Mouse (Mus musculus): ENCODE measurements around the gene Ticam1.
"Not testable (repeated sequence)": the region's sequence is repeated elsewhere in the genome, so short reads cannot be mapped to it uniquely, and the experiment has no call there.

Ticam1 gene

GRCm38 (mm10) chr17:56262645-56263094 is 13.9 kb downstream of the Ticam1 start:
- DNase-seq: no peak

GRCm38 (mm10) chr17:56261166-56261565 is 15.4 kb downstream of the Ticam1 start:
- DNase-seq: no peak

GRCm38 (mm10) chr17:56259301-56260037 is 17.1 kb downstream of the Ticam1 start:
- DNase-seq: no peak

- DNase-seq: not testable (repeated sequence)
Measured at GRCm38 (mm10) chr17:56258812-56259211, 17.8 kb downstream of the Ticam1 start.

GRCm38 (mm10) chr17:56258269-56258668 is 18.3 kb downstream of the Ticam1 start:
- DNase-seq: not testable (repeated sequence)

- DNase-seq: peak; percentile 55 to 56
Measured at GRCm38 (mm10) chr17:56257181-56257894, 19.2 kb downstream of the Ticam1 start.

GRCm38 (mm10) chr17:56256239-56256881 is 20.2 kb downstream of the Ticam1 start, which contains the start of gene Fem1a:
Gene Fem1a, plus strand, starts transcription at chr17:56256810.
- DNase-seq: peak; percentile 95 to 99

- DNase-seq: peak; percentile 98 to 99
Measured at GRCm38 (mm10) chr17:56255863-56256238, 20.7 kb downstream of the Ticam1 start.

- DNase-seq: peak in 1 of 2 experiments; percentile 22
Measured at GRCm38 (mm10) chr17:56255429-56255828, 21.2 kb downstream of the Ticam1 start.

- peak in 1 of 2 experiments; percentile 5 for DNase-seq
Measured at GRCm38 (mm10) chr17:56254695-56255094, 21.9 kb downstream of the Ticam1 start.

GRCm38 (mm10) chr17:56251136-56251829 is 25.3 kb downstream of the Ticam1 start:
- peak; percentile 59 to 89 for DNase-seq

- DNase-seq: no peak
Measured at GRCm38 (mm10) chr17:56245608-56246007, 31.0 kb downstream of the Ticam1 start.

- peak; percentile 68 to 89 for DNase-seq
Measured at GRCm38 (mm10) chr17:56241541-56242401, 34.8 kb downstream of the Ticam1 start.

- peak; percentile 61 to 67 for DNase-seq
Measured at GRCm38 (mm10) chr17:56233818-56234469, 42.6 kb downstream of the Ticam1 start.

GRCm38 (mm10) chr17:56233389-56233788 is 43.2 kb downstream of the Ticam1 start:
- no peak for DNase-seq

- no peak for DNase-seq
Measured at GRCm38 (mm10) chr17:56229943-56230342, 46.6 kb downstream of the Ticam1 start.

GRCm38 (mm10) chr17:56226566-56226965 is 50.0 kb downstream of the Ticam1 start:
- no peak for DNase-seq

- no peak for DNase-seq
Measured at GRCm38 (mm10) chr17:56224916-56225315, 51.7 kb downstream of the Ticam1 start.

GRCm38 (mm10) chr17:56219805-56220204 is 56.8 kb downstream of the Ticam1 start:
- peak; percentile 56 to 65 for DNase-seq

Data from kidney, adult 8-10 months (tissue).